Mouse (Mus musculus): ENCODE measurements at regions not wholly inside any gene's neighbourhood (a gene's known extent, or its start where the extent isn't known, plus 50 kb on each side); places are given as distances from the start of the nearest gene placed in this dataset.

GRCm38 (mm10) chr3:17201773-17202172 is 746.4 kb upstream of the Cypt12 start:
- Histone ChIP-seq H3K27me3 (replicated peaks; ENCODE audit: low read depth, poor library complexity, severe bottlenecking) (no peaks in the 10 kb centered on the region), H3K4me1 (no peaks in the 10 kb centered on the region), H3K36me3 (replicated peaks) (no peaks in the 10 kb centered on the region), H3K4me3 (no peak overlapping the region), H3K27ac (replicated peaks) (no peak overlapping the region), H3K9me3 (no peaks in the 10 kb centered on the region)
- whole genome bisulfite sequencing, result 86% methylated on average over 3 of the region's 3 CpGs
- no peak for DNase-seq (ENCODE audit: low spot score)

GRCm38 (mm10) chr3:17214031-17214430 is 734.2 kb upstream of the Cypt12 start:
- H3K27me3 ChIP-seq (replicated peaks; ENCODE audit: low read depth, poor library complexity, severe bottlenecking), result no peaks in the 10 kb centered on the region
- no peaks in the 10 kb centered on the region for H3K4me1 ChIP-seq
- no peak overlapping the region for H3K4me3 ChIP-seq
- no peak for DNase-seq (ENCODE audit: low spot score)
- no peak overlapping the region for H3K27ac ChIP-seq (replicated peaks)
- no peaks in the 10 kb centered on the region for H3K36me3 ChIP-seq (replicated peaks)
- WGBS, result 77% methylated on average over 3 of the region's 3 CpGs
- no peaks in the 10 kb centered on the region for H3K9me3 ChIP-seq

- no peak for DNase-seq (ENCODE audit: low spot score)
- Histone ChIP-seq H3K4me1 (no peaks in the 10 kb centered on the region), H3K9me3 (no peaks in the 10 kb centered on the region), H3K36me3 (replicated peaks) (no peaks in the 10 kb centered on the region), H3K27ac (replicated peaks) (no peak overlapping the region), H3K27me3 (replicated peaks; ENCODE audit: low read depth, poor library complexity, severe bottlenecking) (no peaks in the 10 kb centered on the region), H3K4me3 (no peak overlapping the region)
- WGBS, result 85% methylated on average over 2 of the region's 2 CpGs
Observed at GRCm38 (mm10) chr3:17216825-17217224, 731.4 kb upstream of the Cypt12 start.

GRCm38 (mm10) chr3:17238407-17238806 is 709.8 kb upstream of the Cypt12 start:
- no peaks in the 10 kb centered on the region for H3K4me1 ChIP-seq
- no peaks in the 10 kb centered on the region for H3K9me3 ChIP-seq
- 20% methylated on average over 1 of the region's 1 CpGs for WGBS
- no peak for DNase-seq (ENCODE audit: low spot score)
- no peak overlapping the region for H3K4me3 ChIP-seq
- no peaks in the 10 kb centered on the region for H3K27me3 ChIP-seq (replicated peaks; ENCODE audit: low read depth, poor library complexity, severe bottlenecking)
- H3K36me3 ChIP-seq (replicated peaks), result no peaks in the 10 kb centered on the region
- no peak overlapping the region for H3K27ac ChIP-seq (replicated peaks)

GRCm38 (mm10) chr3:17258397-17258796 is 689.8 kb upstream of the Cypt12 start:
- H3K4me1 ChIP-seq, result no peaks in the 10 kb centered on the region
- no peak overlapping the region for H3K4me3 ChIP-seq
- H3K27ac ChIP-seq (replicated peaks), result no peak overlapping the region
- no peak for DNase-seq (ENCODE audit: low spot score)
- no peaks in the 10 kb centered on the region for H3K36me3 ChIP-seq (replicated peaks)
- H3K27me3 ChIP-seq (replicated peaks; ENCODE audit: low read depth, poor library complexity, severe bottlenecking), result no peaks in the 10 kb centered on the region
- H3K9me3 ChIP-seq, result no peaks in the 10 kb centered on the region

GRCm38 (mm10) chr3:17259093-17259492 is 689.1 kb upstream of the Cypt12 start:
- Histone ChIP-seq H3K36me3 (replicated peaks) (no peaks in the 10 kb centered on the region), H3K27me3 (replicated peaks; ENCODE audit: low read depth, poor library complexity, severe bottlenecking) (no peaks in the 10 kb centered on the region), H3K27ac (replicated peaks) (no peak overlapping the region), H3K9me3 (no peaks in the 10 kb centered on the region), H3K4me1 (no peaks in the 10 kb centered on the region), H3K4me3 (no peak overlapping the region)
- DNase-seq (ENCODE audit: low spot score), result no peak
- 81% methylated on average over 3 of the region's 3 CpGs for WGBS

- Histone ChIP-seq H3K36me3 (replicated peaks) (no peaks in the 10 kb centered on the region), H3K9me3 (no peaks in the 10 kb centered on the region)
- WGBS, result 74% methylated on average over 6 of the region's 6 CpGs
Observed at GRCm38 (mm10) chr3:17281231-17281630, 667.0 kb upstream of the Cypt12 start.

GRCm38 (mm10) chr3:17282881-17283280 is 665.3 kb upstream of the Cypt12 start:
- 91% methylated on average over 3 of the region's 3 CpGs for WGBS
- Histone ChIP-seq H3K27me3 (replicated peaks; ENCODE audit: low read depth, poor library complexity, severe bottlenecking) (no peaks in the 10 kb centered on the region), H3K4me3 (no peak overlapping the region), H3K36me3 (replicated peaks) (no peaks in the 10 kb centered on the region), H3K9me3 (no peaks in the 10 kb centered on the region), H3K4me1 (no peaks in the 10 kb centered on the region), H3K27ac (replicated peaks) (no peak overlapping the region)
- no peak for DNase-seq (ENCODE audit: low spot score)

More at GRCm38 (mm10) chr3:17281231-17281630, 667.0 kb upstream of the Cypt12 start:
- no peak for DNase-seq (ENCODE audit: low spot score)
- Histone ChIP-seq H3K27me3 (replicated peaks; ENCODE audit: low read depth, poor library complexity, severe bottlenecking) (no peaks in the 10 kb centered on the region), H3K4me3 (no peak overlapping the region), H3K4me1 (no peaks in the 10 kb centered on the region), H3K27ac (replicated peaks) (no peak overlapping the region)

- no peaks in the 10 kb centered on the region for H3K9me3 ChIP-seq
- no peak overlapping the region for H3K4me3 ChIP-seq
- DNase-seq (ENCODE audit: low spot score), result no peak
- H3K36me3 ChIP-seq (replicated peaks), result no peaks in the 10 kb centered on the region
- H3K27ac ChIP-seq (replicated peaks), result no peak overlapping the region
- H3K27me3 ChIP-seq (replicated peaks; ENCODE audit: low read depth, poor library complexity, severe bottlenecking), result no peaks in the 10 kb centered on the region
- H3K4me1 ChIP-seq, result peaks cover 10% of the 10 kb centered on the region
Observed at GRCm38 (mm10) chr3:17317523-17317922, 630.7 kb upstream of the Cypt12 start.

- DNase-seq (ENCODE audit: low spot score), result no peak
- H3K27ac ChIP-seq (replicated peaks), result no peak overlapping the region
- H3K4me1 ChIP-seq, result peaks cover 11% of the 10 kb centered on the region
- H3K9me3 ChIP-seq, result no peaks in the 10 kb centered on the region
- no peaks in the 10 kb centered on the region for H3K36me3 ChIP-seq (replicated peaks)
- no peaks in the 10 kb centered on the region for H3K27me3 ChIP-seq (replicated peaks; ENCODE audit: low read depth, poor library complexity, severe bottlenecking)
- WGBS, result 85% methylated on average over 3 of the region's 3 CpGs
- H3K4me3 ChIP-seq, result no peak overlapping the region
Observed at GRCm38 (mm10) chr3:17318450-17318849, 629.8 kb upstream of the Cypt12 start.

- no peaks in the 10 kb centered on the region for H3K9me3 ChIP-seq
- 6% methylated on average over 9 of the region's 9 CpGs for WGBS
- H3K4me1 ChIP-seq, result peaks cover 11% of the 10 kb centered on the region
- H3K27ac ChIP-seq (replicated peaks), result no peak overlapping the region
- no peak overlapping the region for H3K4me3 ChIP-seq
- DNase-seq (ENCODE audit: low spot score), result peak; percentile 62
- H3K36me3 ChIP-seq (replicated peaks), result no peaks in the 10 kb centered on the region
- no peaks in the 10 kb centered on the region for H3K27me3 ChIP-seq (replicated peaks; ENCODE audit: low read depth, poor library complexity, severe bottlenecking)
Observed at GRCm38 (mm10) chr3:17319213-17319612, 629.0 kb upstream of the Cypt12 start.

- Histone ChIP-seq H3K36me3 (replicated peaks) (no peaks in the 10 kb centered on the region), H3K4me1 (peaks cover 11% of the 10 kb centered on the region), H3K9me3 (no peaks in the 10 kb centered on the region), H3K4me3 (no peak overlapping the region), H3K27me3 (replicated peaks; ENCODE audit: low read depth, poor library complexity, severe bottlenecking) (no peaks in the 10 kb centered on the region), H3K27ac (replicated peaks) (no peak overlapping the region)
- no peak for DNase-seq (ENCODE audit: low spot score)
- 55% methylated on average over 5 of the region's 5 CpGs for WGBS
Observed at GRCm38 (mm10) chr3:17319931-17320330, 628.3 kb upstream of the Cypt12 start.

GRCm38 (mm10) chr3:17322266-17322665 is 625.9 kb upstream of the Cypt12 start:
- Histone ChIP-seq H3K9me3 (no peaks in the 10 kb centered on the region), H3K4me3 (no peak overlapping the region), H3K36me3 (replicated peaks) (no peaks in the 10 kb centered on the region), H3K27me3 (replicated peaks; ENCODE audit: low read depth, poor library complexity, severe bottlenecking) (no peaks in the 10 kb centered on the region), H3K4me1 (peaks cover 11% of the 10 kb centered on the region), H3K27ac (replicated peaks) (no peak overlapping the region)
- WGBS, result 30% methylated on average over 2 of the region's 2 CpGs
- DNase-seq (ENCODE audit: low spot score), result no peak

- DNase-seq (ENCODE audit: low spot score), result no peak
- H3K27ac ChIP-seq (replicated peaks), result no peak overlapping the region
- no peaks in the 10 kb centered on the region for H3K36me3 ChIP-seq (replicated peaks)
- H3K4me3 ChIP-seq, result no peak overlapping the region
- H3K4me1 ChIP-seq, result peaks cover 6% of the 10 kb centered on the region; the same call in 1 of the 2 replicates
- WGBS, result 77% methylated on average over 7 of the region's 7 CpGs
- no peaks in the 10 kb centered on the region for H3K9me3 ChIP-seq
- H3K27me3 ChIP-seq (replicated peaks; ENCODE audit: low read depth, poor library complexity, severe bottlenecking), result no peaks in the 10 kb centered on the region
Observed at GRCm38 (mm10) chr3:17324816-17325215, 623.4 kb upstream of the Cypt12 start.

Data from embryonic facial prominence, embryonic 10.5 days (tissue).